Mouse (Mus musculus): ENCODE measurements around the gene Uimc1.
"Not testable (repeated sequence)": the region's sequence is repeated elsewhere in the genome, so short reads cannot be mapped to it uniquely, and the experiment has no call there.

The Uimc1 gene

GRCm38 (mm10) chr13:55099726-55100478 is at the start of gene Uimc1:
Uimc1 (minus strand) TSS chr13:55100300.
- peak; percentile 85 for DNase-seq (ENCODE audit: low spot score)

DNA sequence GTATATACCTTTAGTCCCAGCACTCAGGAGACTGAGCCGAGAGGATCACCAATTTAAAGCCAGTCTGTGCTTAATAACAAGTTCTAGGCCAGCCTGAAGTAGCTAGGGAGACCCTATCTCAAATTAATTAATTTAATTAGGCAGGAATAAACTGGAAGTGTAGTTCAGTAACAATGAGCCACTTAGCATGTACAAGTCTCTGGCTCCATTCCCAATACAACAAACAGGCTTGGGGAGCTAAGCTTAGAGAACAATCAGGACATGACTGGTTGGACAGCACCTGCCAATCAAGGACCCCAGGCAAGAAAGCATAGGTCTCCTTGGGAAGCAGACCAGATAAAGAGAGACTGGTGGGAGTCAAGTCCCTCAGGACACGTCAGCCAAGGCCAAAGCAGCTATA is 40.2 kb upstream of the Uimc1 start:
- DNase-seq (ENCODE audit: low spot score) = no peak

DNA sequence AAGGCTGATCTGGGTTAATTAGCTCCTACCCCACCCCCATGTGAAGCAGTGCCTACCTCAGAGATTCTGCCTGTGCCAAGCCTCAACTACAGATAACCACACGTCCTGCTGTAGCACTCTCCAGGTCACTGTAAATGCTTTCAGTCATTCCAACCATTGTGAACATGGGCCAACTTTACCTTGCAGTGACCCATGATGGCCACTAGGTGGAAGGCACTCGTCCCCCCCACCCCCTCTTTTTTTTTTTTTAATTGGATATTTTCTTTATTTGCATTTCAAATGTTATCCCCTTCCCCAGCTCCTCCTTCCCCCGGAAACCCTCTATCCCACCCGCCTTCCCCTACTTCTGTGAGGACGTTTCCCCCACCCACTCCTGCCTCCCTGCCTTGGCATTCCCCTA is 35.3 kb upstream of the Uimc1 start:
- DNase-seq (ENCODE audit: low spot score) = no peak

DNA sequence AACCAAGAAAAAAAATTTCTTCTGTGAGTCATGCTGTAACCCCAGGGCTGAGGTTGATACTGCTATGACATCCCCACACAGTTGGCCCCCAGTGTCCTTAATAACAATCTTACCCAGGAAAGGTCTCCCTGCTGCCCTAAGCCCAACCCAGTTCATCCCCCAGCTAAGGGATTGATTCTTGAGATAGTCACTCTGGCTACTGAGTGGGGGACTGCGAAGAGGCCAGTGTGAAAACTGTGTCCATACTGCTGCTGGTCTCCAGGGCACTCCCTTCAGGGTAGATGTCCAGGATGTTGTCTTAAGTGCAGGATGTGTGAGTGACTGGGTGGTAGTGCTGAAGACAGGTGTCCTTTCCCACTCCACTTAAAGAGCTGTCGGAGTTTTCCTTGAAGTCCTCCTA is 33.3 kb upstream of the Uimc1 start, which contains the start of gene Gm17617:
TSS of gene Gm17617 (minus strand) at position 101 of the 400 bp plus-strand sequence.
- DNase-seq (ENCODE audit: low spot score) = no peak

DNA sequence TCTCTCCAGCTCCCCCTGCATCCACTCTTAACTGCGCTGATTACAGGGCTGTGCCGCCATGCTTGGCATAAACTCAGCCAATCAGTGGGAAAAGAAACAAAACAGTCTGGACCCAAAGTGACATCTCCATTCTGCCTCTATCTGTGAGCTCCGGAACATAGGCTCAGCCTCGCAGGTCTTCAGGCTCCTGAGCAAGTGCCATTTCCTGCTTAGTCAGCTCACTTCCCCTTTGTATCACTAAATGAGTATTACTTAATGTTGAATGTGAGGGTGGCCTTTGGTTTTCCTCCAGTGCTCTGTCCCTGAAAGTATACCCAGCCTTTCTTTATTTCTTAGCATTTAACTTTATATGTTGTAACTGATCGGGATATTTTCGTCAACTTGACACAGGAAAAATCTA is 24.8 kb upstream of the Uimc1 start:
- no peak for DNase-seq (ENCODE audit: low spot score)

- no peak for DNase-seq (ENCODE audit: low spot score)
Measured at GRCm38 (mm10) chr13:55114375-55114774, 14.3 kb upstream of the Uimc1 start.

GRCm38 (mm10) chr13:55107694-55108093 is 7.6 kb upstream of the Uimc1 start:
- DNase-seq (ENCODE audit: low spot score) = no peak

- DNase-seq (ENCODE audit: low spot score) = no peak
Measured at GRCm38 (mm10) chr13:55107116-55107515, 7.0 kb upstream of the Uimc1 start.

- peak; percentile 46 for DNase-seq (ENCODE audit: low spot score)
Measured at GRCm38 (mm10) chr13:55105953-55106691, 6.0 kb upstream of the Uimc1 start.

GRCm38 (mm10) chr13:55105045-55105952 is 5.2 kb upstream of the Uimc1 start, which contains the start of gene Zfp346:
Zfp346 (plus strand) TSS chr13:55105311.
- DNase-seq (ENCODE audit: low spot score) = peak; percentile 99

DNA sequence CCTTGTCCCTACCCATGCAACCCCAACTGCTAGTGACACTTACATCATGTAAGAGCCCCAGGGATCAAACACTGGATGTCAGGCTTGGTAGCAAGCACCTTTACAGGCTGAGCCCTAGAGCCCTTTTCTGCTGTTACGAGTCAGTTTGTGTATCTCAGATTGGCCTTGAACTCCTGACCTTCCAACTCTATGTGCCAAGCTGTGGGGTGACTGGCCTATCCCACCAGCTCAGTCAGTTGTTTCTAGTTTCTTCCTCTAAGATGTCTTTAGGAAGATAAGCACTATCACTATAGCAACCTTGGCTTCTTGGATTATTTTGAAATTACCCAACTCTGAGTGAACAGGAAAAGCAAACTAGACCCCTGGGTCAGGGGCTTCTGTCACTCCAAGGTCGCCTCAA is 3.3 kb upstream of the Uimc1 start:
- DNase-seq (ENCODE audit: low spot score) = no peak

- DNase-seq (ENCODE audit: low spot score) = no peak
Measured at GRCm38 (mm10) chr13:55102366-55102765, 2.3 kb upstream of the Uimc1 start.

GRCm38 (mm10) chr13:55101627-55102026 is 1.5 kb upstream of the Uimc1 start:
- DNase-seq (ENCODE audit: low spot score) = no peak

GRCm38 (mm10) chr13:55099066-55099725 is 904 bp downstream of the Uimc1 start:
- DNase-seq (ENCODE audit: low spot score) = no peak

DNA sequence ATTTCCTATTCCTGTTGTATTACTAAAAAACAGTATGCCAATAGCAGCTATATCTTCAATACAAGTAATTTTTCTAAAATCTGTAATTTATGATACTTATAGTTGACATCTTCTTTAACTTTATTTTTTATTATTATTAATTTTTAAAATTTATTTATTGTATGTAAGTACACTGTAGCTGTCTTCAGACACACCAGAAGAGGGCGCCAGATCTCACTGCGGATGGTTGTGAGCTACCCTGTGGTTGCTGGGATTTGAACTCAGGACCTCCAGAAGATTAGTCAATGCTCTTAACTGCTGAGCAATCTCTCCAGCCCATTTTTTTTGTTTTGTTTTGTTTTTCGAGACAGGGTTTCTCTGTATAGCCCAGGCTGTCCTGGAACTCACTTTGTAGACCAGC is 2.3 kb downstream of the Uimc1 start:
- DNase-seq (ENCODE audit: low spot score) = not testable (repeated sequence)

DNA sequence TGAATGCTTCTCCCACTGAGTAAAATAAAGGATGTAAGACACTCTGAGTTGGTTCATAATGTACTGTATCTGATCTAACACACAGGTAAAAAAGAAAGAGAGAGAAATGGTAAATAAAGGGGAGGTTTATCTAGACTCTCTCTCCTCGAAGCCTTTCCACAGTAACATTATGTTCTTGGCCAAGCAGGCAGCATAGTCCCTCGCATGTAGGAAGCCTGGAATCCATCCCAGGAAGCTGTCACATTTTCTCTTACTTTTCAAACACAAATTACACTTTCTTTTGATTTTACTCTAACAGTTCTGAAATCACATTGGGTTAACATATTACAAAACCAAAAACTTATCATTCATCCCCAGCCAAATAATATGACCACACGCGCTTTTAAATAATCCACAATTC is 7.5 kb downstream of the Uimc1 start:
- DNase-seq (ENCODE audit: low spot score) = no peak

- no peak for DNase-seq (ENCODE audit: low spot score)
Measured at GRCm38 (mm10) chr13:55075597-55075996, 24.5 kb downstream of the Uimc1 start.

DNA sequence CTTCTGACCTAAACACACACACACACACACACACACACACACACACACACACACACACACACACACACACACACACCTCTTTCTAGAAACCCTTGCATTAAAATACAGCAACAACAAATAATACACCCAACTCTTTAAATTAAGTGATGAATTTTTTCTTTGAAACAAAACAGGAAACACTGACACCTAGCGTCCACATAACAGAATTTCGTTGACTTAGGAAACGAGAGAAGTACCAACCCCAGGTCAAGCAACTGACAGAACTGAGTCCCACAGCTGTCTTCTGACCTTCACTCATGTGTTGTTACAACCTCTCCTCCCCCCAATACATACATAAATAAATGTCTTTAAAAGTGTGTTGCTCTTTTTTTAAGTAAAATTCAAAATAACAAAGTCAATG is 28.8 kb downstream of the Uimc1 start:
- DNase-seq (ENCODE audit: low spot score) = no peak

GRCm38 (mm10) chr13:55069719-55070118 is 30.4 kb downstream of the Uimc1 start:
- no peak for DNase-seq (ENCODE audit: low spot score)

- no peak for DNase-seq (ENCODE audit: low spot score)
Measured at GRCm38 (mm10) chr13:55063276-55063675, 36.8 kb downstream of the Uimc1 start.

- DNase-seq (ENCODE audit: low spot score) = peak; percentile 44
Measured at GRCm38 (mm10) chr13:55058042-55058441, 42.1 kb downstream of the Uimc1 start.

DNA sequence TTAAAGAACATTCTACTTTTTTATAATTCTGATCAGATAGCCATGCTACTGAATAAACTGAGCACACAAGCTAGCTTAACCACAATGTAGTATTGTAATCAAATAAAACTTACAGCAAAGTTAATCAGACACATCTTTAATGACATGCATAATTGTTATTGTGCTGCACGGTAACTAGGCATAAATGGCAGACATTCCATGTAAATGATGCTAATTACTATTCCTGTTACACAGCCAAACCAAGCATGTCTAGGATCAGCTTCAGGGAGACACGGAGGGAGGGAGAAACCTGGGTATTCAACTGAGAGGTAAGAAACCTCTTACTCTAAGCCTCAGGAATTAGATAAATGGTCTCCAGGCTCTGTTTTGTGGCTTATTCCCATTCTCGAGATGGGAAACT is 52.4 kb downstream of the Uimc1 start:
- DNase-seq (ENCODE audit: low spot score) = no peak
